Mouse (Mus musculus): ENCODE data around the gene Clk4.

Clk4 gene

DNA sequence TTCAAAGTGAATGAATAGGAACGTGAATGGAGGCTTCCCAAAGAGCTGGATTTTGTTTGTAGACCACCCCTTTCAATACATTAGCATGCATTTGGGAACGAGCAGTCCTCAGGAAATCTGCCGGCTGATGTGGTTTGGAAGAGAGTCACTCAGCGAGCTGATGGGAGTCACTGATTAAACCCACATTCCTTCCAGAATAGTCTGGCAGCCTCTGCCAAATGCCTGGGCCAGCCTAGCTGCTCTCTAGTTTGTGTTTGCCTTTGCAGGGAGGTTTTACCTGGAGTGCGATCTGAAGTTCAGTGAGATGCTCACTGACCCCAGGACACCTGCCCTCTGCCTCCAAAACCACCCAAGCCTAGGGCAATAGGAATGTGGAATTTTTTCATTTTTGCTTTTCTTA lies 46.8 kb downstream of the Clk4 start:
- no peak for DNase-seq (ENCODE audit: low read depth, low spot score)

DNA sequence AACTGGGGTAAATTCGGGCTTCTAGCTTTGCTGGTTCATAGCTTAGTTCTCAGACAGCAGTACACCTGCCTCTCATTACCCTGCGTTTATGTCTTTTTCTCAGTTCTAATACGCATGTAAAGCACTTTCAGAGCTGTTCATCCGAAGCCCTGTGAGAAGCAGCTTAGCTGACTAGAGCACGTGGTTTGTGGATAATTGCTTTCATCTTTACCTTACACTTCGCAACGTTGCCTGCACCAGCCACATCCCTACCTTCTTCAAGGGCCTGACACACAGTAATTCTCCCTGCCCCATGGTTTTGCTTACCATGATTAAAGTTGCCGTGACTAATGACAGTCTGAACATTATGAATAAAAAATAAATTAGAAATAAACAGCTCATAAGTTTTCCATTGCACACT lies 50.3 kb downstream of the Clk4 start:
- DNase-seq (ENCODE audit: low read depth, low spot score): no peak

DNA sequence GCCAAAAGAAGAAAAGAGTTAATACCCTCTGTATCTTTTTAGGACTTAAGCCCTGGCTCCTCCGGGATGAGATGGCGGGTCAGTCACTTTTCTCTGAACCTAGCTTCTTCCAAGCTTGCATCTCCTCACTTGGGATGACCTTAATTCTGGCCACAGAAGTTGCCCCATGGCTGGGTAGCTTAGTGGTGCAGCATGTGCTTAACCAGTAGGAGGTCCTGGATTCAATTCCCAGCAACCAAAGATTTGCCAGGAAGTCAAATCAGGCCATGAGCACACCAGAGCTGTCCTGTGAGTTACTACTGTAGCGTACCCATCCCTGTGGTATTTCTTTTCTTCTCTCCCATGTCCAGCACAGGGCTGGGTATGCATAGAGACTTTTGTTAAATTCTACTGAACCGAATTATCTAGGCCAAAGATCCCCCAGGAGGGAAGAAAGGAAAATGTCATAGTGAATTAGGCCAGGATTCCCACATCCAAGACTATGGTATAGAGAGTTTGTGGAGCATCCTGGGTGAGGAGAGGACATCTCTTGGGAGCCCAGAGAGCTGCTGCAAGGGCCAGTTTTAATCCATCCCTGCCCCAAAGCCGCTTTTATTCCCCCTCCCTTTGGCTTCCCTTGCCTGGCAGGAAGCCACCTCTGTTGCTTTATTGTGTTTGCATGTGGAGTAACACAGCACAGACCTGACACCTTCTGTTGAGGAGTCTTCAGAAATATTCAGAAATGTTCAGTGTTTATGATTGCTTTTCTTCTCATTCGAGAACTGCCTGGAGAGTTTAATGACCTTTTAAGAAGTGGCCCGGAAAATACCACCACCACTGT lies 54.7 kb downstream of the Clk4 start:
- DNase-seq (ENCODE audit: low read depth, low spot score): no peak

DNA sequence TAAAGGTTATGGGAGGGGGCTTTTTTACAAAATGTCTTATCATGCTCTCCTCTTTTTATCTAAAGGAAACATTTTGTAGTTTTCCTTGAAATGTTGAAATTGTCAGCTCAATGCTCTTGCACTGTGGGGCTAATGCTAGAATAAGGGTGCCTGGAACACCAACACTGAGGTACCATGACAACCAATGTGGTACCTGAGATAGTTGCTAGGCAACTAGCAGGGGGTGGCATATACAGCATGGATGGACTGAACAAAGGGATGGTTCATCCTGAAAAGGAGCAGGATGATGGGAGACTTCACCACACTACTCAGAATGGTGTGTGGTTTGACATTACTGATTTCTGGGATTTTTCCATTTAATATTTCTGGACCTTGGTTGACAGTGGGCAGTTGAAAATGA lies 59.1 kb downstream of the Clk4 start:
- DNase-seq (ENCODE audit: low read depth, low spot score): no peak

DNA sequence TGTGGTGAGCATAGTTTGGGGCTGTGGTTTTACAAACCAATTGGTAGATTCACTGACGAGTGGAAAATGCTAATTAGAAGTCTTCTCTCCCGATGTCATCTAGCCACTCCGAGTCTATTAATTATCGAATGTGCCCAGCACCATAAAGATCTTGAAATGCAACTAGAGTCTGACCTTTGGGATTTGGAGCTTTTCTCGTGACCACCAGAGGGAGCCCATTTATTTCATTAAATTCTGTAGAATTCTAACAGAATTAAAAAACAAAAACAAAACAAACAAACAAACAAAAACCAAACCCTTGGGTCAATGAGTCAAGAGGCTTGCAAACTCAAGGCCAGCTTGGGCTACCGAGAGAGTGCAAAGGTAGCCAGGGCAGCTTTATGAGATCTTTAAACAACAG lies 65.4 kb downstream of the Clk4 start:
- no peak for DNase-seq (ENCODE audit: low read depth, low spot score)

DNA sequence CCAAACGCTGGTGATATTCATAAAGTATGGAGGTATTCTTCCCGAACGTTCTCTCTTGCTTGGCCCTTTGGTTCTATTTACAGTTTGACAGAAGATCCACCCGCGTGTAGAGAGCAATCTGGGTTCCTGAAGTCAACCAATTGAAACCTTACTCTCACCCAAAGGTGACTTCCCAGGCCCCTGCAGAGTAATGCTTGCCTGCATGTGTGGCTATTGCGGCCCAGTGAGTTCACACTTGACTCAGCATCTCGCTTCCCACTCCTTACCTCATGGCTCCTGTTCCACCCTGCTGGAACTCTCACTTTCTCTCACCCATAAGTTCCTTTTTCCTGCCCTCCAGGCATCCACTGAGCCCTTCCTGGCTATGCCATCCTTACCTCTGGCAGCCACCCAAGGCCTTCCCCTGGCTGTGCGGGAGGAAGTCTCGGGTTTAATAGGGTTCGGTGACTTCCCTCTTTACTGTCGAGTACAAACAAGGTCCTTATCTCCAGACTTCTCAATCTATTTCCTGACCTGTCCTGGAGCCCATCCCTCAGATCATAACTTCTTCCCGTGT lies 66.9 kb downstream of the Clk4 start:
- no peak for DNase-seq (ENCODE audit: low read depth, low spot score)

DNA sequence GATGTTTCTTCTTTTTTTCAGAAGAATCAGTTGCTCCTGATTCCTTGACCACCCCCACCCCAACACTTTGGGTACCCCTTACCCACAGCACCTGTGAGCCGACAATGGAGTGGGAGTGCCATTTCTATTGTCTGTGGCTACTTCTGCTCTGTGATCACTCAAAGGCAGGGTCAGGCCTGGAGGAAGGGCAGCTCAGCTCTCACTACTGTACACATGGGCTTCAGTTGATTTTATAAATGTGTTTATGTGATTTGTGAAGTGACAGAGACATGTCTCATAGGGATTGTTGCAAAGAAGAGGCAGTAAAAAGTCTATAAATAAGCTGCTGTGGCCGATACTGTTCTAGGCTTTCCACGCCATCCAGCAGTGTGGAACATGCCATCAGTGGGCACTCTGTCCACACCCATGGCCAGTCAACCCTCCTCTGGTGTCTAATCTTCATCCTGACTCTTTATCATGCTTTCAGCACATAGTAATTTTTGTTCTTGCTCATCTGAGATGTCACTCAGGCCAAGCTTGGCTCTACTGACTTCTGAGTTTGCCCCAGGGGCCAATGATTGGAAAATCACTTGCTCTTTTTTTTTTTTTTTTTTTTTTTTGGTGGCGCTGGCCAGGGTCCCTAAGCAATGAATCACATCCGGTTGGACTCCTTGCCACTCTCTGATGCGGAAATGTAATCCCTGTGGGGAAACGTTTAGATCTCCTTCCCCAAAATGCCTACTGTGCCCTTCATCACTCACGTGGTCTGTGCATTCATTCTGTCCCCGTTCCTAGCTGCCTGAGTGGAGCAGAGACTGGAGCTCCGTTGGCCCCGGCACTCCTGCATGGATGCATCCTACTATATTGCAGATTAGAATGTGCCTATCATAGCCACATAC lies 68.5 kb downstream of the Clk4 start:
- no peak for DNase-seq (ENCODE audit: low read depth, low spot score)

Data from skeletal muscle tissue, adult 2 months (tissue).